Mouse (Mus musculus) adrenal gland (tissue): ENCODE data around the gene Sept14.
"Not testable (repeated sequence)": the region's sequence is repeated elsewhere in the genome, so short reads cannot be mapped to it uniquely, and the experiment has no call there.

Experiments used
- intact Hi-C: fragments of 180-260 bp; cut with DNase I; formaldehyde crosslinking; loops from one replicate; pipeline ENCODE4 v1.15.1; 2025
- long read RNA-seq, 2 experiments: library from polyadenylated mRNA; unstranded; transcript quantifications; one replicate each; pipeline ENCODE4 v2.0.0; 2020; ENCODE audit warnings: borderline replicate concordance in 1 of 2; ENCODE audit not compliant: insufficient replicate concordance in 1 of 2

The Sept14 gene
- long read RNA-seq, experiment 1 = 0 reads
- long read RNA-seq, experiment 2 = 0 reads

GRCm38 (mm10) chr5:129708412-129708811, at the start of gene Sept14:
Sept14 (minus strand) TSS chr5:129708512.
- intact Hi-C loops = no loop called here

DNA sequence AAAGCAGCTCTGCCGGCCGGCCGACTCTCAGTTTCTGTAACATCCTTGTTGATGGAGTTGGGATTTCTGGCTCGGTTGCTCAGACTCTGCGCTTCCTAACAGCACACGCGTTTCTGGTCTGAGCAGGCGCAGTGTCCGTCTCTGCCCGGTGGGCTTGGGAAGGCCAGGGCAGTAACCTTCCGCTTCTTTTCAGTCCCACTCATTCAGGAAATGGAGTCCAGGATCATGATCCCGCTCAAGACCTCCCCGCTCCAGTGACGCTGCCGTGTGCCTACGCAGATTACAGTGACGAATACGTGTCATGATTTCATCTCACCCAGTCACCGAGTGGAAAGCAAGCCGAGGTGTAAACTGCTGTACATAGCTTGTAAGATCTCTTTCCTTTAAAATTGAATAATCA, 48.6 kb upstream of the Sept14 start:
- intact Hi-C loops = no loop called here

- intact Hi-C loops = no loop called here
These were observed 35.7 kb upstream of the Sept14 start for GRCm38 (mm10) chr5:129744050-129744449.

GRCm38 (mm10) chr5:129742903-129743488, 34.7 kb upstream of the Sept14 start:
- intact Hi-C loops = no loop called here

- intact Hi-C loops = loop anchor here (1.0 kb wide), 1 partner anchor 130 kb away; no protein-coding TSS in a partner anchor
These were observed 32.7 kb upstream of the Sept14 start for GRCm38 (mm10) chr5:129740976-129741375.

- intact Hi-C loops = no loop called here
These were observed 22.7 kb upstream of the Sept14 start for GRCm38 (mm10) chr5:129731021-129731420.

GRCm38 (mm10) chr5:129730344-129730743, 22.0 kb upstream of the Sept14 start:
- intact Hi-C loops = no loop called here

- intact Hi-C loops = no loop called here
These were observed 21.0 kb upstream of the Sept14 start for GRCm38 (mm10) chr5:129729286-129729685.

DNA sequence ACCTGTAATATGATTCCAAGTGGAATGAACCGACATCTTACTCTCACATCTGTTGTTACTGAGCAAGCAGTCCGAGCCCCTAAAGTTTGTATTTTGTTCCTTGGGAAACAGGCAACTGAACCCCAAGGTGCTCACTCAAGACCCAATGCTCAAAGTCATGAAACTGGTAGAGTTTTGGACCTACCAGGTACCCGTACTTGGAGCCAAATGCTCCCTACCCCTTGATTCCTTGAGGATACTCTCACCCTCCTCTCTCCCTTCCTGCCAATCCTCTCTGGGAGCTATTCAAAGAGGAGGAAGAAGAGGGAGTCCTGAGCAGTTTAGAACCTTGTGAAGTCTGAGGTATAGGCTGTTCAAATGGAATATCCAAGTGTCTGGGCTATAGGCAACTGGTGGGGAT, 18.5 kb upstream of the Sept14 start:
- intact Hi-C loops = no loop called here

DNA sequence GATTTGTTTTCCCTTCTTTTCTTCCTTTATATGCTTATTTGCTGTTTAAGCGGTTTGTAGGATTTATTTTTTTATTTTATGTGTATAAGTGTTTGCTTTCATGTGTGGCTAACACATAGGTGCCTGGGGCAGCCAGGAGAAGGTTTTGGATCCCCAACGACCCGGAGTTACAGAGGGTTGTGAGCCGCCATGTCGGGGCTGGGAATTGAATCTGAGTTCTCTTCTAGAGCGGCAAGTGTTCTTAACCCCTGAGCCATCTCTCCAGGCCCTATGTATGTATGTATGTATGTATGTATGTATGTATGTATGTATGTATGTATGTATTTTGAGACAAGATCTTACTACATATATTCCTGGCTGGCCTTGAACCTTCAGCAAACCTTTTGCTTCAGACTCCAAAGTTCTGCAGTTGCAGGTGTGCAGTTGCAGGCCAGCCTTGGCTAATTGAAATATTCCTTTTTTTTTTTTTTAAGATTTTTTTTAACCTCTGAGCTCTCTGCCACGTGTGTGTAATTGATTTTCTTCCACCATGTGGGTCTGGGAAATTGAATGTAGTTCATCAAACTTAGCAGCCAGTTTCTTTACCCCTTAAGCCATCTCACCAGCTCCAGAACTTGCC, 17.6 kb upstream of the Sept14 start:
- intact Hi-C loops = no loop called here

DNA sequence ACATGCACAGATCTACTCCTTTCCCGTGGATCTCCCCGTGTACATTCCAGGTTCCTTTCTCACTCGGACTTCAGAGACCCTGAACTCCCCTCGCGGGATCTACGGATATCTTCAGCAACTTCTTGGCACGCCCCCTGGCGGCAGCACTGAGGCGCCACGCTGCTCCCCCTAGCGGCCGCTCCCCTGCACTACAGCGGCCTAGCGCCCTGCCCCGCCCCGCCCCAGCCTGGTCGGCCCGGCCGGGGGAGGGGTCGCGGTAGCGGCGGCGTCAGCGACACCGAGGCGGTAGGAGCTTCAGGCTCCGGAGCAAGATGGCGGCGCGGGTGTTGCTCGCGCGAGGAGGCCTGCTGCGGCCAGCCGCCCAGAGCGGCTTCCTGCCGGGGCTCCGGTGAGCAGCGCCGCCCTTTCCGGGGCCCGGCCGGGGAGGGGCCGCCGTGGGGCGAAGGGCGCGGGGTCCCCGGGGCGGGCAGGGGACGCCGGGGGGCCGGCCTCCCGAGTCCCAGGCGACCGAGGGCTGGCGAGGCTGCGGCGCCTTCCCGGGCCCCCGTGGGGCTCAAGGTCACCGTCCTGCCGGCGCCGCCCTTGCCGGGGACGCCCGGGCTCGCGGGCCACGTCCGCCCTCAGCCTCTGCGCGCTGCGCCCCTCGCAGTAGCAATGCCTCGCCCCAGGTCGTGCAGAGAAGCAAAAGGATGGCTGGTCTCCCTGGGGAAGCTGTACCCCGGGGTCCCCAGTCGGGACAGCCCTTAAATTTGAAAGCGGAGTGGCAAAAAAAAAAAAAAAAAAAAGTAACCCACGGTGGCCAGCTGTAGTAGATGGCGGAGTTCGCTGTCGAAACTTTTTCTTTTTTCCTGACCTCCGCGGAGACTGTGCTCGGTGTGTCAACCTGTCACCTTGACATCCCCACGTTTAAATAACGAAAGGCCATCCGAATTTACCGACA, 16.8 kb upstream of the Sept14 start, which contains the start of gene Nipsnap2:
Nipsnap2 (plus strand) TSS at position 230 of the 940 bp plus-strand sequence.
- intact Hi-C loops = no loop called here

- intact Hi-C loops = no loop called here
These were observed 16.0 kb upstream of the Sept14 start for GRCm38 (mm10) chr5:129724268-129724667.

DNA sequence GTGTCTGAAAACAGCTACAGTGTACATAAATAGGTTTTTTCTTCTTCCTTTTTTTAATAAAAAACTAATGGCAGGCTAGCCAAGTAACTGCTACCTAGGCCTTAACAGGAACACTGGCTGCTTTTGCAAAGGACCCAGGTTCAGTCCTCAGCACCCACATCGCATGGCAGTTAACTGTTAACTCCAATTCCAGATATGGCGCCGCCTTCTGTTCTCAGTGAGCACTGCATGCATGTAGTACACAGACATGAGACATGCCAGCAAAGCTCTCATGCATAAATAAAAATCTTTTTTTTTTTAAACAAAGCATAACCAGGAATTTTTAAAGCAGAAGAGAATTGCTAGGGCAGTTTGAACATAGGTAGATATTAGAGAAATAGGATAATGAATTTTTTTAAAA, 11.9 kb upstream of the Sept14 start:
- intact Hi-C loops = no loop called here

- intact Hi-C loops = no loop called here
These were observed 8.7 kb upstream of the Sept14 start for GRCm38 (mm10) chr5:129717016-129717415.

DNA sequence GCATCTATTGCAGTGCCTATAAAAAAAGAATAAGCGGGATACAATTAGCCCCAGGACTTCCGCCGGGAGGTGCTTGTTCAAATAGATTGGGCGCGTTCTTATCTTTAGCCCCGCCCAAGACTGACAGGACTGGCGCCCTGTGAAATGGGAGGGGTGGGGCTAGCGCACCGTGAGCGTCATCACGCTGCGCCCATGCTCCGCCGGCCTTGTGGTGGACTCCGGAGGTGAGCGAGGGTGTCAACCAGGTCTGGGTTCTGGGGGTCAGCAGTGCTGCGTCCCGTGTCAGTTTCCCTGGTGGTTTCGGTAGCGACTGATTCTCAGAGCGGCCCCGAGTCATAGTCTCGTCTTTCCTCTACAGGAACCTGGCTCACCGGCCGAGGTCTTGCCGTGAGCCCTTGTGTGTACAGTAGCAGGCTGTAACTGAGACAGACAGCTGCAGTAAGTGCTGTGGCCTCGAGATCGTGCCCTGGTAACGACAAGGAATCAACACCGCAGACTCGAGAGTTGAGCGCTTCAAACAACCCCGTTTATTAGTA, 7.1 kb upstream of the Sept14 start, which contains the start of gene Mrps17:
Mrps17 (plus strand) TSS at position 172 of the 536 bp plus-strand sequence.
- intact Hi-C loops = no loop called here

DNA sequence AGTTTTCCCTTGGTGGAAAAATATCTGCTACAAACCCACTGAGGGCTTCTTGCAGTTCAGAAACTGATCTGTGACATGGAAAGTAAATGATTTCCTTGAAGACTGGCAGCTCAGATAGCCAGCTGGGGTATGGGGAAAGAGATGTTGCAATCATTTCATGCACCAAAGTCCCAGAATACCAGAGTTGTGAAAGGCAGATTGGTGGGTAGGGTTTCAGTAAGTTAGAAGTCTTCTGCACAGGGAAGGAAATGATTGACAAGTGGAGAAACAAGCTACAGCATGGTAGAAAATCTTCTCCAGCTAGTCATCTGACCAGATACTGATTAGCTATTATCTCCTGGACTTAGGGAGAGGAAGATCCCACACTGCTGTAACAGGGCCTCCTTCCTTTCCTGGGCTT, 4.9 kb downstream of the Sept14 start:
- intact Hi-C loops = no loop called here

DNA sequence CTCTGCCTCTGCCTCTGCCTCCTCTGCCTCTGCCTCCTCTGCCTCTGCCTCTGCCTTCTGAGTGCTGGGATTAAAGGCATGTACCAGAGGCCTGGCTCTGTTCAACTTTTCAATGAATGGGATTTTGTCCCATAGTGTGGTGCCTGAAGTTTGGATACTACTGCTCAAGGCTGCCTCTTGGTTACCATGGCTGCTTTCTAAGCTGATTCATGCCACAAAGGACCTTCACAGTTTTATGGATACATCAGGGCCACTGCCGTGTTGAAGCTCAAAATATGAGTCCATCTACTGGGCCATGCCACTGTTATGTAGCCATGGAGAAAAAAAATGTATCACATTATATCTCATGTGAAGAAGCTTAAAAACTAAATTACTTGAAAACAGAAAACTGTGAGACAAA, 6.6 kb downstream of the Sept14 start:
- intact Hi-C loops = no loop called here

- intact Hi-C loops = no loop called here
These were observed 7.8 kb downstream of the Sept14 start for GRCm38 (mm10) chr5:129700506-129700905.

GRCm38 (mm10) chr5:129690528-129690927, 17.8 kb downstream of the Sept14 start:
- intact Hi-C loops = no loop called here

- intact Hi-C loops = no loop called here
These were observed 20.7 kb downstream of the Sept14 start for GRCm38 (mm10) chr5:129687621-129688020.

DNA sequence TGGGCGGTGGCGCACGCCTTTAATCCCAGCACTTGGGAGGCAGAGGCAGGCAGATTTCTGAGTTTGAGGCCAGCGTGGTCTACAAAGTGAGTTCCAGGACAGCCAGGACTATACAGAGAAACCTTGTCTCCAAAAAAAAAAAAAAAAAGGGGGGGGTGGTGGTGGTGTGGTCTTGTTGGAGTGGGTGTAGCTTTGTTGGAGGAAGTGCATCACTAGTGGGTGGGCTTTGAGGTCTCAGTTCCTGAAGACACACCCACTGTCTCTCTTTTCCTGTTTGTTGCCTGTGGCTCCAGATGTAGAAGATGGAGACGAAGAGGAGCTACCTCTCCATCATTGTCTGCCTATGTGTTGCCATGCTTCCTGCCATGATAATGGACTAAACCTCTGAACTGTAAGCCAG, 23.2 kb downstream of the Sept14 start:
- intact Hi-C loops = not testable (repeated sequence)

DNA sequence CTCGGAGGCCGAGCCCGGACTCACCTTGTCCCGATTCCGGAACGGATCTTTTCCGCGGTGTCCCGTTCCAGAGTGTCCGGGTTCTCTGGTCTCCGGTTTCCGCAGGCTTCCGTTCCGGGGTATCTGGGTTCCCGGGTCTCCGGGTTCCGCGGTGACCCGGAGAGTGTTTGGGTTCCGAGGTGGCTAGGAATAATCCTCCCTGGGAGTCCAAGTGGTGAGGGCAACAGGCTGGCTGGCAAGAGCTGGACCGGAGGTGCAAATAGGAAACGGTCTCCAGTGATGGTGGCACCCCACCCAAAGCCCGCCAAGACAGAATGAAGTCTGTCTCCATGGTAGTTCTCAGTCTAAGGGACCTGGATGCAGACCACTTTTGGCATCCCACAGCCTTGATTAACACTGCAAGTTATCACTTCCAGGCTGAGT, 38.3 kb downstream of the Sept14 start, which contains the start of gene Zfp11:
Zfp11 (minus strand) TSS at position 64 of the 423 bp plus-strand sequence.
- intact Hi-C loops = no loop called here
